Mouse (Mus musculus): ENCODE measurements around the gene Otoa. TPM values are rescaled to one million over a fixed set of nuclear protein-coding genes. Genes with fewer than 3 reads are reported as not detected.
A peak's percentile ranks its signal among the peaks of the same experiment; 100 is the strongest.

Otoa gene
- polyA plus RNA-seq (2015; fragmentation: Nextera tagmentation; extraction: Ambion mirVana), result 0.18 and 0.48 TPM in 2 replicates

DNA sequence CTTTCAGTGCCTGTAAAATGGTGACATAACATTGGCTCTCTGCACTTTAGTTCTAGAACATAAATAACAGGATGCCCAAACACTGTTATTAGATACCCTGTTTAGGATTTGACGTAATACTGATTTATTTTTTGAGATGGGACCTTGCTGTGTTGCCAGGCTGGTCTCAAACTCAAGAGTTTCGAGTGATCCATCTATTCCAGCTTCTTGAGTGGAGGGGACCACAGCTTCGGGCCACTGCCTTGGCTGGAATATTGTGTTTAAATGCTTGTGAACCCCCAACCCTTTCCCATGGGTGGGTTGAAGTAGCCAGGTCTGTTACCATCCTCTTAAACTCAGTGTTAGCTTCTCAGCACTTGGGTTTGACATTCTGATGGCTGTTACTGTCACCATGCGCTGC, at the start of gene Otoa:
Gene Otoa, plus strand, starts transcription at position 301 of the 400 bp plus-strand sequence.
- no peak for DNase-seq (ENCODE audit: low spot score)

DNA sequence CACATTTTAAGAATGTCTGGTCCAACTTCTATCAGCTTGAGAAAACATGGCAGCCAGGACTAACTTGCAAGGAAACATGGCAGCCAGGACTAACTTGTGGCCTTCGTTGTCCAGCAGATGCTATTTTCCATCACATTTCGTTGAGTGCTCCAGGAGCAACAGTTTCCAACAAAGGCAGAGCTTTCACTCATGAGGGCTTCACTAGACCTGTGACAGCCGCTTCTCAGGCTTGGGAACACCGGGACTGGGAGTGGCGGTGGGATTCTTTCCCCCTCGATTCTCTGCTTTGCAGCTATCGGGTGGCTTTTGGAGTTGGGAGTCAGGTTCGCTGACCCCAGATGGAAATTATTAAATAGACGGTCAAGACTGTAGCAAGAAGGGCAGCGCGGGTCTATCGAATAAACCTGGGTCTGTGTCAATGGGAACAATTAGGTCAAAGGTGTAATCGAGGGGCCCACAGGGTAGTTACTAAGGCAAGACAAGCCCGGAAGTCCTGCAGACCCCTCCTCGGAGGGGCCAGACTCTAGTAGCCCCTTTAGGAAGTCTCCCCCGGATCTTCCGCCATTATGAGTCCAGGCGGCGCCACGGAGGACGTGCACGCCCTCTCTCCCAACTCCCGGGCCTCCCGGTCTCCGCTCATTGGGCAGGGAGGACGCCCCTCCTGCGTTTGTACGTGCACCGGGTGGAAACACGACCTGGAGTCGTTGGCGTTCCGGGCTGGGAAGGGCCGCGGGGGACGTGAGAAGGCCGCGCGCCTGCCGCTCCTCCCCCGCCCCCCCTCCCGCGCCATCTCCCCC, 47.4 kb upstream of the Otoa start, which contains the start of gene Mettl9:
Gene Mettl9, plus strand, starts transcription at position 590 of the 797 bp plus-strand sequence.
- DNase-seq (ENCODE audit: low spot score), result peak; percentile 97

DNA sequence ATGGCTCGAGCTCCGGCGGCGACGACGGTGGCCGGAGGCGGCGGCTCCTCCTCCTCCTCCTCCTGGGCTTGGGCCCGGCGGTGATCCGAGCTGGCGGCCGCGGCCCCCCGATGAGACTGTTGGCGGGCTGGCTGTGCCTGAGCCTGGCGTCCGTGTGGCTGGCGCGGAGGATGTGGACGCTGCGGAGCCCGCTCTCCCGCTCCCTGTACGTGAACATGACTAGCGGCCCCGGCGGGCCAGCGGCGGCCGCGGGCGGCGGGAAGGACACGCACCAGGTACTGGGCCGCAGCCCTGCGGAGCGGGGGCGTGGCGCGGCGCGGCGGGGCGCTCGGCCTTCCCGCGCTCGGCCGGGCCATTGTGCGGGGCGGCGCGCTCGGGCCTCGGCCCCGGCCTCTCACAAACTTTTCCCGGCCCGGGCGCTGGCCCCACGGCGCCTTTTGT, 46.7 kb upstream of the Otoa start:
- DNase-seq (ENCODE audit: low spot score), result no peak

DNA sequence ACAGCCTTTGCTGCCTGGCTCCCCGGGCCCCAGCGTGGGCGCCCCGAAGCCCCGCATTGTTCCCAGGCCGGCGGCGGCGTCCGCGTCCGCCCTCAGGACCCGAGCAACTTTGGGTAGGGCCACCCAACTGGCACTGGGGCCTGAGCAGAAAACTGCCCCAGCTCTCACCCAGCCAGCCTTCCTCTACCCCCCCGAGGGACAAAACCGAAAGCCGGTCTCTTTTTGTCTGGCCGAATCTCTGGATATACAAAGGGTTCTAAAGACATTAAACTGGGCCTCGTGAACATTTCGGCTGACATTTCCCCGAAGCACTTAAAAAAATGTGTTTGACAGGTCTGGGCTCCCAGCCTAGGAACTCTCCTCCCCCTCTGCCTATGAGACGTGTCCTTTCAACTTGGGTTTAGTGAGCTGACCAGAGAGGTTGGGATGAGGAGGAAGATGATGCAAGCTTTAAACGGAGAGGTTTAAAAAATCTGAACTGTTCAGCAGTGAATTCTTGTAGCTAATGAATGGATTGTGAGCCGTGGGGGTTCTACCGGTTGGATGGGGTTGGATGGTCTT, 46.2 kb upstream of the Otoa start:
- peak; percentile 39 for DNase-seq (ENCODE audit: low spot score)

DNA sequence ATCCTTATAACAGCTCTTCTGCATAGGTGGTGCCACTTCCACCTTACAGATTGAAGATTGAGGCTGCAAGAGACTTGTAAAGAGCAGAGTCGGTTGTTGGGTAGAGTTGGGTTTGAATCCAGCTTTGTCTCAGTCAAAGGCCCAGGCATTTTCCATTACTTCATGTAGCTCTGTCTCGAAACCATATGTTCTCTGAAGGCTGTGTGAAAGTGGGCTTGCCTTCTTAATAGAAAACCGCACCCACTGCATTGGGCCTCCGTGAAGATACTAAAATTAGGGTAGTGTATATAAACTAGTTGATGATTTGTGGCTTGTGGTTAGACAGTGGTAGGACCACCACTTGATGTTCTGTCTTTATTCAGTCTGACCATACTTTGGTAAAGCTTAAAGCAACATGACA, 40.9 kb upstream of the Otoa start:
- DNase-seq (ENCODE audit: low spot score), result no peak

DNA sequence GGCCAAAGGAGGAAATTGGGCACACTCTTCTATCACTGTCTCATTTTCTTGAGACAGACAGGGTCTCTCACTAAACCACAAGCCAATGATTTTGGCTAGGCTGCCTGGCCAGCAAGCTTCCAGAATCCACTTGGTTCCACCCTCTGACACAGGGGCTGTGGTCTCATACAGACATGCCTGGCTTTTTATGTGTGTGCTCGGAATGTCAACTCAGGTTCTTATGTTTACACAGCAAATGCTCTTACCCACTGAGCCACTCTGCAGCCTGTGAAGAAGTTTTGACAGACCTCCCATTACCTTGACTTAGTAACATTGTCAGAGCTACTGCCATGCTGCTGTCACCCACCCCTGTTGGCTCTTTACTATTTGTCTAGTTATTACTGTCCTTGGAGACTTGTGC, 39.5 kb upstream of the Otoa start:
- no peak for DNase-seq (ENCODE audit: low spot score)

DNA sequence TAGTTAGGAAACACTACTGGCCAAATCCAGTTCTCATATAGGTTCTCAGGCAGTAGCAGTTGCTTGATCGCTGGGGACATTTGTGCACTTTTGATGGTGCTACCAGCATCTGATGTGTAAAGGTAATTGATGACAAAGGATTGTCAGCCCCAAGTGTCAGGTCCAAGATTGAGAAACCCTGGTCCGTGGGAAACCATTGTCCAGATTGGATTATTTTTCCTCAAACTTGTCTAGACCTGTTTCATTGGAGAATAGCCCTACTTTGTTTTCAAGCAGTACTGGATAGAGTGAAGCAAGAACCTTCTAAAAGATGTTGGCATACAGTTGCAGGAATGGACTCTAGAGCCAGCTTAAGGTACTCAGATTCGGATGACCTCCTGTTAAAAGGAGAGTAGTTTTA, 38.4 kb upstream of the Otoa start:
- DNase-seq (ENCODE audit: low spot score), result no peak

DNA sequence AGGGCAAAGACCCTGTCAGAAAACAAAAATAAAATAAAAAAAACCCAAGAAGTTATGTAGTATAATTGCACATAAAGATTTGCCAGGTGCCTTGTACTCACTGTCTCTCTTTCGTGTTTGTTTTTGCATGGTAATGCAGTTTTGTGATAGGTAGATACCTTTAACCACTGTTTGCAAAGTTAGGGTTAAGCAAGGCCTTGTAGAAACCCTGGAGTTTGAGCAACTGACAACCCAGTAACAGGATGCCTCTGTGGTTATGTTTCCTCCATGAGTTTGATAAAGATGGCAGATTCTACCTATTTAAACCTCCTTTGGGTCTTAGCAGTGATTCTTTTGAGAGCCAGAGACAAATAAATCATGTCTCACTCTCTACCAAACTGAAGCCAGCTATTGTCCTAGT, 37.9 kb upstream of the Otoa start:
- DNase-seq (ENCODE audit: low spot score), result no peak

DNA sequence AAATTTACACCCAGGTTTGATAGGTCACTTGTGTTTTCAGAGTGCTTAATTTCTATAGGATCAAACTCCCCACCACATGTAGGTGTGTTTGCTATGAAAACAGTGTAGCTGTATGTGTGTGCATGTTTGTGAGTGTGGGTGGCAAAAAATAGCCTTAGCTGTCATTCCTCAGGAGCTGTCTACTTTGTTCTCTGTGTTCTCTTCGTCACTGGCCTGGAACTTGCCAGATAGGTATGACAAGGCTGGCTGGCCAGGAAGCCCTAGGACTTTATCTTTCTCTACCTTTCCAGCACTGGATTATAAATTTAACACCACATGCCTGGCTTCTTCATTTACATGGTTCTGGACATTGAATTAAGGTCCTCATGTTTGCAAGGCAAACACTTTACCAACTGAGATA, 37.2 kb upstream of the Otoa start:
- no peak for DNase-seq (ENCODE audit: low spot score)

DNA sequence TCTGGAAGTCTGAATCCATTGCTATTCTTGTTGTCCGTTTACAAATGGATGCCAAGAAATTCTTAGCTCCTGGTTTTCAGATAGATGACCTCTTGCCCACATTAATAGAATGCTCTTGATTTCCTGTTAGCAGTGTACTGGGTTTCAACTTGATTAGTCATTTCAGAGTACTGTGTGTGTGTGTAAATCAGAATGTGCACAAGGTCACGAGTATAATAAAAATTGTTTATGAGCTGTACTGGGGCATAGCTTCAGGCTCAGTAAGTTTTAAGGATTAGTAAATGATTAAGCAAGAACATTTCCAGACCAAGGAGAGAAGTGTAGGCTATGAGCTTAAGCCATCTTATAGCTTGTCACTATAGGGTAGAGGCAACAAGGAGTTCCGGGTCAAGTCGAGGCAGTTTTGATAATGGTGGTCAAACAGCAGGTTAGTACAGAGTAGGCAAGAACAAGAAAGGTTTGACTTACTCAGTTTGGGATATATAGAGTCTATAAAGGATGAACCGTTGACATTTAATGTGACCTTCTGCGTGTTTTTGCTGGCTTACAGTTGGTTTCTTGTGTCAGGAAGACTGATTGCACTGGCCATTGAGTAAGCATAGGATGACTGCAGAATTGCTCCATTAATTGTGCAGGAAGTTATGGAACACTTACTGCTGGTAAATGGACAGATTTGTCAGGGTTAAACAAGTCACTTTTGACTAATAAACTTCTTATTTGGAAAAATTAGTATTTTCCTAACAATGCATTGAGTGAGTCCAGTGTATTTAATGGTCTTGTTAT, 35.6 kb upstream of the Otoa start:
- DNase-seq (ENCODE audit: low spot score), result no peak

DNA sequence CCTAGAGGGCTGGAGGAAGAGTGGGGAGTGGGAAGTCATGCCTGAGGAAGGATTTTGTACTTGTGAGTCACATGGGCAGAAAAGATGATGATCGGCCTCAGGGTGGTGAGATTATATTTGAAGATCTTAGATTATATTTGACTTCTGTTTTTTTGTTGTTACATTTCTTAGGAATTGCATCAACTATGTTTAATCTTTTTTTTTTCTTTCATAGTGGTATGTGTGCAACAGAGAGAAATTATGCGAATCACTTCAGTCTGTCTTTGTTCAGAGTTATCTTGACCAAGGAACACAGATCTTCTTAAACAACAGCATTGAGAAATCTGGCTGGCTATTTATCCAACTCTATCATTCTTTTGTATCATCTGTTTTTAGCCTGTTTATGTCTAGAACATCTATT, 33.8 kb upstream of the Otoa start:
- no peak for DNase-seq (ENCODE audit: low spot score)

DNA sequence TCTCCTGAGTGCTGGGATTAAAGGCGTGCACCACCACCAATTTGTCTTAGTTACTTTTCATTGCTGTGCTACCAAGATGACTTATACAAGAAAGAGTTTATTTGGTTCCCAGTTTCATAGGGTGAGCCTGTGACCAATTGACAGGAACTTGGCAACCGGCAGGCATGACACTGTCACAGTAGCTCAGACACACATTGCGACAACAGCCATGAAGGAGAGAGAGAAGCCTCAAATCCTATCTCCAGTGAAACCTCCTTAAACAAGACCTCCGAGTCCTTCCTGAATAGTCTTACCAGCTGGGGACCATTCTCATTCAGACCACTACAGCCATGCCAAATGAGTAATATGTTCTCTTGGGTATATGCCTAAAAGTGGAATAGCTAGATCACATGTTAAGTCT, 28.4 kb upstream of the Otoa start:
- DNase-seq (ENCODE audit: low spot score), result no peak

DNA sequence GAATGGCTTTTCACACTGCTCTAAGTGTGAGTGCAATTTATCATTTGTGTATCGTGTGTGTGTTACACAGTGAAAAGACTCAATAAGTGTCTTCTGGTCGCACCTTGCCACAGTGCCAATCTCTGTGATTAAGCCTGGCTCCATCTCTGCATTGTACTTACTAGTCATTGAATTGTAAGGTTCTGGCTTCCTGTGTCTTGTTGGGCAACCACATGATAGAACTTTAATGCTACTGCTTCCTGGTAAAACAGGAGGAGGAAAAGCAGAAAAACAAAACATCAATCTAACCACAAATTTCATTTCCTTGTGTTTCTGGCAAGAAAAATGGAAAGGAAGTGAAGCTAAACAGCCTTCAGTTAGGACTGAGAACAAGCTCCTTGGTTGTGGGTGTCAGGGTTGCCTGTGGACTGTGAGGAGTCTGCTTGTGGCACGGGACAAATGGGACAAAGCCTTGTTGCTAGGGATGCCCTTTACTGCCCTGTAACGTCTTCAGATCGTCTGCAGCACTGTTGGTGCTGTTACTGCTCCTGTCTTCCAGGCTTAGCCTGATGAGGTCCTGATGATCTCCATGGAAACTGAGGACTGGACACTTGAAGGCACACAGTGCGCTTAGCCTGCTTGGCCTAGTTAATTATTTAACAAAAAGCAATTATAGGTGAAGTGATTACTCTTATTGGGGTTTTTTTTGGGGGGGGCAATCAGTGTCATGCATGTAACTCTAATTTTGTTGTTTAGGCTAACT, 21.8 kb upstream of the Otoa start:
- DNase-seq (ENCODE audit: low spot score), result peak; percentile 27

DNA sequence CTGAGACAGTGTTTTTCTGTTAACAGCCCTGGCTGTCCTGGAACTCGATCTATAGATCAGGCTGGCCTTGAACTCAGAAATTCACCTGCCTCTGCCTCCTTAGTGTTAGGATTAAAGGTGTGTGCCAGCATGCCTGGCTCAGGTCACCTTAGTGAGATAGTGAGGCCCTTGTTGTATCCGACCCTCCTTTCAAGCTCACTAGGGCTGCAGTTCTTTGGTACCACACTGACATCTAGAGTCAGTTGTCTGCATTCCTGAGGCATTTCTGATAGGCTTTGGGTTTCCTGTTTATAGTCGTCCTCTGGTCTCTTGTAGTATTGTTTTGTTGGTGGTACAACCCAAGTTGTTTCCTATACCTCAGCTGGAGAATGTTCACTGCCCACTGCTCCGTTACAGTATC, 17.1 kb upstream of the Otoa start:
- peak; percentile 56 for DNase-seq (ENCODE audit: low spot score)

DNA sequence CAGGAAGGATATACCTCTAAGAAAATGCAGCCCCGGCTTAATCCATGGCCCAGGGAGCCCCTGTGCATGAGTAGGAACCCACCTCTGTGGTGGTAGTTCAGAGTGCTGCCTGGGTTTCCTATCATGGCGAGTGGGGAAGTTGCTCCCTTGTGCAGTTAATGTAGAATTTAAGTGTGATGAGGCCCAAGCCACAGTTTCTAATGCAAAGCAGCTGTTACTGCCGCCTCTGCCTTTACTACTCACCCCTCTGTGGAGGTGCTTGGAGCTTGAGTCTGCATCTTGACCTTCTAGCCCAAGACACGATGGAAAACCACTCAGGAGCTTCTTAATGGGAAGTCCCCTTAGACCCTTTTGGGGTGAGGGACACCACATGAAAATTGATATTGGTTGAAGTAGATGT, 10.2 kb upstream of the Otoa start:
- no peak for DNase-seq (ENCODE audit: low spot score)

DNA sequence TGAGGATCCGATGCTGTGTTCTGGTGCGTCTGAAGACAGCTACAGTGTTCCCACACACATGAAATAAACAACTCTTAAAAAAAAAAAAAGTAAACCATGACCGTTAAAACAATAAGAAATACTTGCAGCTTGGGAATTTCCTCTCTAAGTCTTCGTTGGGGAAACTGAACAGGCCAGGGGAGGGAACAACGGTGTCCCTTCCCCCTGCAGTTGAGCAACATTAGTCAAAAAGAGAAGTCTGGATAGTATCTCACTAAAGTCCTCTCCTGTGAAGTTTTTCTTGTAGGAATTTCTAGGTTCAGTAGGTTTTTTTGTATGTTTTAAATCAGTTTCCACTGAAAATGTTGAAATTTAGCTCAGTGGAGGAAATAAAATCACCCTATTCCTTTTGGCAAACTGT, 8.9 kb upstream of the Otoa start:
- no peak for DNase-seq (ENCODE audit: low spot score)

DNA sequence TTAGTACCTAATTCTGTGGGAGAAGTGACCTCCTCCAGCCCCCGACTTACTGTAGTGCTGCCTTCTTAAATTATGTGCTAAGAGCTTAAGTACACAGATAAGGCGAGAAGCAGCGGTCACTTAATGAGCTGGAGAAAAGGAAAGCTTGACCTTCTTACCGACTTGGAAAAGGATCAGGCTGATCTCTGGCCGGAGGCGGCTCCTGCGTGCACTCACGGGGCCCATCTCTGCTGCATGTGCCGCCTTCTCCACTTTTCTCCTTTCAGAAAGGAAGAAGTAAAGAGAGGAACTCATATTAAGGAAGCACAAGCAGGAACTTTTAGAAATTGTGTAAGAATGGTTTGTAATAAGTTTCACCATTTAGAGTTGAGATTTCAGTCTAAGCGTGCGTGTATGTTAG, 7.2 kb upstream of the Otoa start, which contains the start of gene Igsf6:
Gene Igsf6, minus strand, starts transcription at position 292 of the 400 bp plus-strand sequence.
- no peak for DNase-seq (ENCODE audit: low spot score)

DNA sequence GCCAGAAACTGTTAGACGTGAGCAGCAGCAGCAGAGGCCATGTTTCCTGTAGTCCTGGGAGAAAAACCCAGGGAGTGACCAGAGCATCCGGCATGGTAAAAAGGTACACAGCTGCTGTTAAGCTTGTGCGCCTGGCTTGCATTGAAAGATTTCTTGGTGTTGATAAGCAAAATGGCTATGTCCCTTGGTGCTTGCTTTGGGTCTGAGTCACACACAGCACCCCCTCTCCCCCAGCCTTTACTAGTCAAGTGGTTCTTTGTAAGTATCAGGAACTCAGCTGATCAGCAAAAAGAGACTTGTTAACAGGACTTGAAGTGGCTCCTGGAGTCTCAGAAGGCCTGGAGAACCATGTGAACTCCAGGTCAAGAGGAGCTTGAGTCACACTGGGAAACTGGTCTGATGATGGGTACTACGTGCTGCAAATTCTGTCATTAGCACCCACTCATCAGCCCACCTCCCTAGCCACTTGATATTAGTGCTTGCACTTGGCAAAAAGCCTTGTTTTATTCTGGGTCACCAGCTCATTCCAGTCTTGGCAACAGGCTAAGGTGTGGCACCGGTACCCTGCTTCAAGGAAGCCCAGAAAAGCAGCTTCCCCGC, 6.5 kb upstream of the Otoa start:
- no peak for DNase-seq (ENCODE audit: low spot score)

DNA sequence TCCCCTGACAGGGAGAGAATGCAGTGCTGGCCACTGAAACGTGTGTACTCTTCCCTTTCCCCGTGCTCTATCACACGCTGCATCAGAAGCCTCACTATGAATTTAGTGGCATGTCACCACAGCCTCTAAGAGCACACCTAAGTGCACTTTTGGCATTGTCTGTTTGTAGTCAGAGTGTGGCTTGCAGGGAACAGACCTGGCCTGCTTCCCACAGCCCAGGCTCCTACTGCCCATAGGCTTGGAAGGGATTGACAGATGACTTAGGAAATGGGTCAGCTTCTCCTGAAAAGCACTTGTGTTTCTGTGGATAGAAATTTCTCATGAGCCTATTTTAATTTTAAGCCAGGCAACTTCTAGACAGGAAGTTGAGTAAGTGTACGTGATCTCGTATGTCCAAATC, 6.0 kb upstream of the Otoa start:
- DNase-seq (ENCODE audit: low spot score), result no peak

DNA sequence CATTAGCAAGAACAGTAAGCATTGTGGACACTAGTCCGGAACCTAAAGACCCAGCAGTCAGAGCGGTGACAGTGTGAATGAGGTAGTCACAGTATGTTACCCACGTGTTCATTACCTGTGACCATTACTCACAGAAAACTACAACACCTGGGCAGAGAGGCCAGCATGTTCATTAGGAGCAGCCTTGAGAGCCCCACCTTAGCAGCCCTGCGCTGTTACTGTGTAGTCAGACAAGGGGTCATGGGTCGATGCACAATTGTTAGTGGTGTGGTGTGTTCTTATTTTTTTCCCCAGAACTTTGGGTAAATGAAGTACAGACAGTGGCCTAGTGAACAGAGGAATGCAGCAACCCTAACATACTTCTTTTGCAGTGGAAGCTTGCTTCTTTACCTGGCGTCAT, 4.1 kb upstream of the Otoa start:
- DNase-seq (ENCODE audit: low spot score), result no peak

DNA sequence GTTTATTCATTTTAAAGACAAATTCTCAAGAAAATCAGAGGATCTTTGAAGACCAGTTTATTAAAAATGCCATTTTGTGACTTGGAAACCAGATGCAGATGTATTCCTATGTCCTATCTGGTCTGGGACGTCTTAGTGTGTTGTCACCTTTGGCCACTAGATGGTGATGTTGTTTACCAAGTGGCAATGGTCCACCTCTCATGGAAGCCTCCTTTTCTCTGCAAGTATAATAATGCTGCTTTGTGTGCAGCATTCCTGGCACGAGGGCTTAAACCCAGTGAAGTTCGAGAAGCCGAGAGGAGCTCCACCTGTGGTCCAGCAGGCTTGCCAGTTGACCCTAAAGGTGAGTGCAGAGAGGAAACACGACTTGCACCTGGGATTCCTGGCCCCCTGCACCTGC, 3.6 kb upstream of the Otoa start:
- peak; percentile 47 for DNase-seq (ENCODE audit: low spot score)
